Mouse (Mus musculus) cerebellum, postnatal 10 days (tissue): ENCODE measurements around the gene Prkce.

ENCODE experiments used
- DNase-seq, 2 experiments: peaks; one replicate each; pipeline ENCODE4 v3.0.0; 2021; ENCODE audit warnings: mixed read lengths in 2 of 2

Prkce gene

DNA sequence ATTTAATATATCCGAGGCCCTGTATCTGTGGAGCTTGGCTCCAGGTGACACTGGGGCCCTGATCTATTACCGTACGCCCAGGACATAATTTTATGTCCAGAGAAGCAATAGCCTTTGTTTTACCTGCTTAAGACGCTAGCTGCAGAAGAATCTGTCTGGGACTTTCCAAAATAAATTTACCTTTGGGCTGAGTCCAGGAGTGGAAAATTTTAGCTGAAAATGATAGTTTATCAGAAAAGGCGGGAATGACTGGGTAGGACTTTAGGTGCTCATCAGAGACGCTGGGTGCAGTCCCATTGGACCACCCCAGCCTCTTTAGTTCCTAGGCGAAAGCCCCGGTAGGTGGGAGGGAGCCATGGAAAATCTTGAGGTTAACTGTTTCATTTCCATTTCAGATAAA, 58.6 kb downstream of the Prkce start:
- DNase-seq: no peak

DNA sequence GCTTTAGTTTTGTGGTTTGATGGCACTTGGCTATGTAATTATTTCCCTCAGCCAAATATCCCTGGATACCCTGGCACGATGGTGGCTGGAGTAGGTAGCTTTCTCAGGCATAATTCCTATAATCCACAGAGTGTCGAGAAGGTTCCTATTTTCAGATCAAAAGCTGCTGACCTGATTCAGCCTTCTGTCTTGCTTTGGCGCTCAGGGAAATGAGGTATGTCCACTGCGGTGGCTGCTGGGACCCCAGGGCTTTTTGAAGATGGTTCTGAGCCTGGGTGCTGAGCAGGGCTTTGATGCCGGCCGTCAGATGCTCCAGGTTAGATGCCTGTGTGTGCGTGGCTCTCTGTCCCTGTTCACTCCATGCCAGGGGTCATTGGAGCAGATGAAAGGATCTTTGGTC, 59.0 kb downstream of the Prkce start:
- no peak for DNase-seq

DNA sequence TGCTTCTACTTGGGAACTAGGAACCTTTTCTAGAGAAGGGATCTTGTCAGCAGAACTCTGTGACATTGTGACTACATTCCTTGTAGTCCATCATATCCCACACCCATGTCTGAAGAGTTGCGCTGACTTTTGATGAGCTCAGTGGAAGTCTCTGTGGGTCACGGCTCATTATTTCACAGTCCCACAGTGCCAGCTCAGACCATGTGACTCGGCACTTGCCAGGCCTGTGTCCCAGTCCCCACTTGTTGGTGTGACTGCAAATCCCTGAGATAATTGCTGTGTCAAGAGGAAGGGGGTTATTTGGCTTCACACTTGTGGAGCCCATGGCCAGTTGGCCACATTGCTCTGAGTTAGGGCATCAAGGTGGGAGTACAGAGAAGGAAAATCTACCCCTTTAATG, 59.8 kb downstream of the Prkce start:
- DNase-seq: peak in 1 of 2 experiments; percentile 45

DNA sequence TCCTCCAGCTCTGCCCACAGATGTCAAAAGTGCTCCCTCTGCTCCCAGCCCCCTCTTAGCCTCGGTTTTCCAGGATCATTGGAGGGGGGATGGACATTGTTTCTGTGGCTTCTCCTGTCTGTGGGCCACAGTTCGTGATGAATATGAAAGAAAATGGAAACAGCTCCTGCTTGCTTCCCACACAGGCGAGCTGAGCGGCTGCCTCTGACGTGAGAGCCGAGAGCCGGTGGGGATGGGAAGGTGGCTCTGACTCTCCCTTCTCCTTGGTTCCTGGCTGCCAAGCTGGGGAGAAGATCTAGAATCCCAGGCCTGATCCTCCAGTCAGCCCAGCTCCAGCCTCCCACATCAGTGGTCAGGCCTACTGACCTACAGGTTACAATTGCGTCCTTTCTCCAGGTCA, 61.3 kb downstream of the Prkce start:
- no peak for DNase-seq

DNA sequence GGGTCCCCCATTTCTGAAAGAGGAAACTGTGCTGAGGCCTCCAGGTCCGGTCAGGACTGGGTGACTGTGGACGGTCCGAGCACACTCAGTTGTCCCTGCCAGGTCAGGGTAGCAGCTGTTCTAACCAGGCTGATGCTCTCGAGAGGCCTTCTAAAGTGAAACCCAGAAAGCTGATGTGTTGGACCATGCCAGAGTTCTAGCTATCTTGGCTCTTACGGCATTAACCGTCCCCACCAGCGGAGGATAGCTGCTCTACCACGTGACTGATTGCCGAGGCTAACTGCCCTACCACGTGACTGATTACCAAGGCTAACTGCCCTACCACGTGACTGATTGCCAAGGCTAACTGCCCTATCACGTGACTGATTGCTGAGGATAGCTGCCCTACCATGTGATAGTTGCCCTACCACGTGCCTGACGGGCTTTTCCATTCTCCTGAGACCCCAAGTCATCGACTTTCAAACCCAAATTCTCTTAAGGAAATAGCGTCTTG, 62.6 kb downstream of the Prkce start:
- no peak for DNase-seq

DNA sequence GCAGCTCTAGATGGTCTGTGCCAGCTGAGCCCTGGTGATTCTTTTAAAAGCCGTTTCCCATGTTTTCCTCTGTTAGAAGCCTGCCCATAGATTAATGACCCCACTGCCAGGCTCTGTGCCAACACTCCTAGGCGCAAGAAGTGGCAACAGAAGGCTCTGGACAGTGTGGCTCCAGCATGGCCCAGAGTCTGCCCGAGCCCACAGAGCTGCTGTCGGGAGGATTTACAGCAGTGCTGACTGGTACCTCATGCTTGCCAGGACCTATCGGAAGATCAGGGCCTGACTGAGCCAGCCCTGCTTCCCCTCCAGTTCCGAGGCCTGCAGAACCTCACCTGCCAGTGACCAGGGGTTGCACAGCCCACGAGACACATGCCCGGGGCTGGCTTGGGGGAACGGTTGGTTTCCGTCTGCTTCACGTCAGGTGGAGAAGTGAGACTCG, 64.2 kb downstream of the Prkce start:
- peak; percentile 95 to 96 for DNase-seq

DNA sequence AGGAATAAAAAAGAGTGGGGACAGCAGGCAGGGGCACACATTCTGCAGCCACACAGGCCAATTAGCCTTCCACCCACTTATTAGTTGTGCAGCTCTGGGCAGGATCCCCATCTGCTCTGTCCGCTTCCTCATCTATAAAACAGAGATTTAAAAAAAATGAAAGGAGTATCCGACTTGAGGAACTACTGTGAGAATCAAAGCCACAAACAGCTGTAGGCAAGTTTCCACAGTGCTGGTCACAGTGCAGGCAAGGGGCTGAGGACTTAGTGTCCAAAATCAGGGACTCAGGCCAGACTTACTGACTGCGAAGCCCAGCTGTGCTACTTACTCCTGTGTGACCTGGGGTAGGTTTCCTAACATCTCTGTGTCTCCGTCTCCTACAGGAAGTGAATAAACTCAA, 64.7 kb downstream of the Prkce start:
- no peak for DNase-seq

DNA sequence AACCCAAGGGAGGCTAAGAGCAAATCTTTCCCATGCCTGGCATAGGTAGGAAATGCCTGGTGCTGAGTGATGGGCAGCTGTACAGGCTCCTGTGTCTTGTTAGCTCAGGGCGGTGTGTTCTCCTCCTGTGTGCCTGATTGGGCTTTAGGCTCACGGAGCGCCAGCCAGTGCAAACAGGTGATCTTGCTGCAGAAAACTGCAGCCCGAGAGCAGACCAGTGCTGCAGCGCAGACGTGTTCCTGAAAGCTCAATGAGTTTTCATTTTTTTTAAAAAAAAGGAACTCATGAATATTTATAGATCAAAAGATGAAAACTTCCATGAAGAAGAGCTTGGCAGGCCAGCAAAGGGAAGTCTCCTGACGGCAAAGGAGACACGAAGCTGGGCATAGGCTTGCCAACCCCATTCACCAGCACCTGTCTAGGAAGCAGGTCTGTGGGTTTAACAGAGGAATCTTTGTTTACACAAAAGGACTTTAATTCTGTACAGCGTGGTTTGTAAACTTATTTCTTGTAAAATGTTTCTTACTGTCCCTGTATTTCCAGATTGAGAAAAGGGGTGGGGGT, 67.1 kb downstream of the Prkce start:
- no peak for DNase-seq

DNA sequence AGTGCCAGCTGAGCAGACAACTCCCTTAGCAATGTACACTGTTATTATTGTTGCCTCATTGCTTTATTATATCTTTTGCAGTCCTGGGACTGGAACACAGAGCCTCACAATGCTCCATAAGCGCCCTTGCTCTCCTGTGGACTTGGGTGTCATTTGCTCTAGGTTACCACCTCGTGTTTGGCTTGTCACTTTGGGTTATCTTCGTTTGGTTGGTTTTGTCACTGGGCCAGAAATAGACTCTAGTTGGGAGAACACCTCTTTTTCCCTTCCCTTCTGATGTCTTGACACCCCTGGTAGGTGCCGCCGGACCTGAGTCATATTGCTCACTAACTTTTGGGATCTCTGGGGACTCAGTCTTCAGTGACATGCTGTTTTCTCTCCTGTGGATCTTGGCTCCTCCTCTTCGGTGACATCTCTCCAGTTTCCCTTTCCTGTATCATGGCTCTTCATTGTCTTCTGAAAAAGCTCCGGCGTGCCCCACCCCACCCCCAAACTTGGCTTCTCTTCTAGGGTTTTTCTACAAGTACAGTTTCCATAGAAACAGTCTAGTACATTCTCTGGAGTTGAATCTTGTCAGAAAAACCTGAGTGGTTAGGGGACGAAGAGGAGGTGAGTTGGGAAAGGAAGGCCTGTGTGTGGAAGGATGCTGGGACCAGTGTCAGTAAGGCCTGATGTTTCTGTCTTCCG, 68.6 kb downstream of the Prkce start:
- peak; percentile 90 to 92 for DNase-seq

DNA sequence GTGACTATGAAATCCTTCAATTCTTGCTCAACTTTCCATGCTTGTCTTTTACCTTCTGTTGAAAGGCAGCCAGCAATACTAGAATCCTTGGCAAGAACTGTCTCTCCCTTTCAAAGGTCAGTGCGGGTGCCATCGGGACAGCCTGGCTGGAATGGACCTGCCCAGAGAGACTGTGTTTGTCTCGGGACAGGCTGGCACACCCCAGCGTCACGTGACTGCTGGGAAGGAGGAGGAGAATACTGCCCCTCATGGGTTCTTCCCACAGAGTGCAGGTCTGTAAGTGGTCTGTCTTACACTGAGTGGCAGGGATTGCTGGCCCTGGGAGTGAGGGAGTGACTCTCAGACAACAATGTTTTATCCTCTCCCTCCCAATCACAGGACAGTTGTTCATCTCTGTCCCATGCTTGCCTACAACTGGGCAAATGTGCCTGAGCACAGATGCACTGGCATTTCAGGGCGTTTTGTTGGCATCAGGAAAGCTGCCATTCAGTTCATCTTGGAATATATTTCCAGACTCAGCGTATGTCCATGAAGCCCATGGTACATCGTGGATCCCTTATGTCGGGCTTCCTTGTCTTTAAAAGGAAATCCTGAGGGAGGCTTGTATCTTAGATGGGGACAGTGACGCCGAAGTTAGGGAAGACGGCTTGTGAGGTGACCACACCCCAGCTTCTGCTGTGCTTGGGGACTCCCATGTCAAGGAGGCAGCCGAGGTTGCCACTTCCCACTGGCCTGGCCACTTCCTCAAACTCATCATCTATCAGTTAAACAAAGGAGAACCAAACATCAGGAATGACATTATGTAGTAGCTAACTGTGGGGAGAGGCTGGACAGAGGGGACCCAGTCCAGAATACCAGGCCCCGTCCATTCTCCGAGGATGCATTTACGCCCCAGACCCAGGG, 69.5 kb downstream of the Prkce start:
- peak; percentile 70 to 74 for DNase-seq

DNA sequence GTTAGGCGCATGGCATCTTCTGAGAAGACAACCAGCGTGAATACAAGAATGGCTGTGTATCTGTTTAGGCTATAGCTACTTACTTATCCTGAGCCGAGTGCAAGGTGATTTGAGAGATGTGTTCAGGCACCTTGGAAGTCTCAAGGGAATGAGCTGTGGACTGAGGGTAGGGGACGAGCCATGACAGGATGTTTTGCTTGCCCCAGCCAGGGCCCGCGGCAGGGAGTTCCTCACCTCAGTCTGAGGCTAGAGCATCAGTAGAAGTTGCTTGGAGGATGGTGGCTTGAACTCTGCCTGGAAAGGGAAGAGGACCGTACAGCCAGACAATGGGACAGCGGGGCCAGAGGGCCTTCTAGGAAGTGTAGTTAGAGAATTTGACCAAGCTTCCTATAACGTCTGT, 74.7 kb downstream of the Prkce start:
- DNase-seq: no peak

DNA sequence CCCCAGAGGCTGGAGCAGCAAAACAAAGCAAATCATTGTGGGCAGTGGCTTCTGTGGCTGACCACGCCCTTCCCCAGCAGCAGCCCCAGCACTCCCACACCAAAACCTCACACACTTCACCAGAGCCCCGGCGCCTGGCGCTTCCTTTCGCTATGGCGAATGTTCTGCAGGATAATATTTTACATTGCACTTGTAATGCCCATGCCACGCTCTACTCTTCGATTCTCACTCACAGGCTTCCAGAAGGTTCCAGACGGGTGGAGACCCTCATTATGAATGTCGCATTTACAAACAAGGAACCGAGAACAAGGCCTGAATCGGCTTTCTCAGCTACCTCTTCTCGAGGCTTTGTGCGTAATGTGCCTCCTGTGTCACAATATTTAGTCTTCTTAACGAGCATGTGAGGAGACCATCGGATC, 75.5 kb downstream of the Prkce start:
- DNase-seq: no peak

DNA sequence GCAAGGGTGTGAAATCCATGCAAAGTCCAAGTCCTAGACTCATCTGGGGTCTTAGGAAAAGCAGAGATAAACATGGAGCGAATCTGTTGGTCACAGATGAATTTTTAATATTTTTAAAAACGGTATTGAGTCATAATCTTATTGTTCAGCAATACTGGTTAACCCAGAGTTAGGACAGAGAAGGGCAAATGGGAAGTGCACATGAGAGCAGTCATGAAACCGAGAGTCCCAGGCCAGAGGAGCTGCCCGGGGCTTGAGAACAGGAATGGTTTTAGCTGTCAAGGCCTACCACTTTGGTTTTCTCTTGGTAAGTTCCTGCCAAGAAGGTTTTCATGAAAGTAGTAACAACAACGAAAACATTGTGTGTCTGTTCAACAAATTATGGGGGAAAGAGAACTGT, 76.8 kb downstream of the Prkce start:
- DNase-seq: no peak

DNA sequence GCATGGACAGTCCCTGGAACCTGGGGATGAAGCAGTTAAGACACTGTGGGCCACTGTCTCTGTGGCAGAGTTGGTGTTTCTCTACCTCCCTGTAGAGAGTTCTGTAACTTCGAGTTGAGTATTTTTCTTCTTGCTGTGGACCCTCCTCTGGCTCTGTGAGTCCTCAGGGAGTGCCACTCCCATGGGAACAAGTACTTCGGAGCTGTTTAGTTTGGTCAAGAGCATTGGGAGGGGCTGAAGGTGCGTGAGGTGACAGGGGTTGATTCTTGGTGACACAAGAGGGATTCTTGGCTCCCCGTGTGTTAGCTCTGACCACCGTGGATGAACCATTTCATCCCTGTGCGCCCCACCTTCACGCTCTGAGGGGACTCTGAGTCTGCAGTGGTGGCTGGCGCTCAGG, 81.2 kb downstream of the Prkce start:
- no peak for DNase-seq

DNA sequence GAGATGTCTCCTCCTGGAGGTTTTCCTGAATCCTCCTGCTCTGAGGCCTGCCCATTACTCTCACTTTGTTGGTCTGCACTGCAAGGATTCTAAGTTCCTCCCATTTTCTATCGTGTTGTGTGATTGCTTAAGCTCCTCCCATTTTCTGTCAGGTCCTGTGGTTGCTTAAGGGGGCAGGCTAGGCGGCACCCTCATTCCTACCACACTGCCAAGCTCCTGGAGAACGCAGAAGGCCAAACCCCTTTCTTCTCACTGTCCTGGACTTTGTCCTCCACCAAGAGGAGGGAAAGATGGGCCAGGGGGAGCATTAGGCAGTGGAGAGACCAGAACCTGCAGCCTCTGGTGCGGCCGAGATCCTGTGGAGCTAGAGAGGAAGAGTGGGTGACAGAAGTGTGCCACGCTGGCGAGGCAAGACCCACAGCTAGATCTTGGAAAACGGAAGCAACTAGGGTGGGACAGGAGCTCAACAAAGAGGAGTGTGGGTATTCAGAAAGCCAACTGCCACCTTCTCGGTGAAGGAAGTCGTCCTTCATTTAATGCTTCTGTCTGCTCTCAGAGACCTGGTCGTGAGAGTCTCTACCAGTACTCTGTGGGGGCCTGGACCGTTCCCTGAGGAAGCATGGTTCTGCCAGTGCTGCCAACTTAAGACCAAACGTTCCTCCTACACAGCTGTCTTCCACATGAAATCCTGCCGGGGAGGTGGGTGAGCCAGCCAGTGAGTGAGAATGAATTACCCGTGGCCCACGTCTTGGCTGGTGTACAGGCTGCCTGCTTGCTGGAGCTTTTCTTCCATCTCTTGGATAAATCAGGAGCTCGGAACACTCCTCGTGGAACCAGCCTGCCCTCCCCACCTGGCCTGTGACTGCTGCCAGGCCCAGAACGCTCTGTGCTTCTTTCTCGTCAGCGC, 82.2 kb downstream of the Prkce start:
- DNase-seq: peak; percentile 88 to 92

DNA sequence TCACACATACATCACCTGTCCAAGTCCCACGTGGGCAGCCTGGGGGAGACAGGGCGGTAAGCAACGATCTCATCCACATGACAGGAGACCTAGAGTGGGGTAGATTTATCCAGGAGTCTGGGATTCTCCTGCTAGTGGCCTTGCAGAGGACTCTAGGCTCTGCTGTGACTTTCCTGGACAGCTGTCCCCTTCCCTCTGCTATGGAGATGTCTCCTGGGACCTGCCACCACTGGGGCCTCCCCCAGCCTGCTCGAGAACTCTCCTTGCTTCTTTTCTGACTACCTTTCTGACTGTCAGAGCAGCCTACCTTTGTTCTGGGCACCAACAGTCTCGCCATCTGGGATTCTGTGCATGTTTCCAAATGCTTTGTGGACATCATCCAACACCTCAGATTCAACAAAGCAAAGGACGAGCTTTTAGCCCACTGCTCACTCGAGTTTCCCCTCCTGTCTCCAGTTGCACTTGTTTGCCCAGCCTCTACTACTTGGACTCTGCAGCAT, 82.9 kb downstream of the Prkce start:
- peak; percentile 82 to 87 for DNase-seq

DNA sequence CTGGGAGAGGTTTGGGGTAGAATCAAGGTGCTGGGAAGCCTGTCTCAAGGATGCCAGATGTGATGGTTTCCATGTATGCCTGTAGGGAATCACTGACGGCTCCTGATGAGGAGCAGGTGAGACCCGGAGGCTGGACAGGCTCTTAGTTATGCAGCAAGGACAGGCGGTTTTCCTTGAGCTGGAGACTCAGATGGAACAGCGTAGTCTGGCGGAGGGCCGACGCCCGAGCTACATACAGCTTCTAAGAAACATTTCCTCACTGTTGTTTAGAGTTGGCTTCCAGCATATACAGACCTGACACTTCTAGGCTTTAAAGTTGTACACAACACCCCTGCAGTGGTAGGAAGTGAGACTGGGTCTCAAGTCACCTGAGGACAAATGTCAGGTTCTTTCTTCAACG, 86.3 kb downstream of the Prkce start:
- DNase-seq: no peak

DNA sequence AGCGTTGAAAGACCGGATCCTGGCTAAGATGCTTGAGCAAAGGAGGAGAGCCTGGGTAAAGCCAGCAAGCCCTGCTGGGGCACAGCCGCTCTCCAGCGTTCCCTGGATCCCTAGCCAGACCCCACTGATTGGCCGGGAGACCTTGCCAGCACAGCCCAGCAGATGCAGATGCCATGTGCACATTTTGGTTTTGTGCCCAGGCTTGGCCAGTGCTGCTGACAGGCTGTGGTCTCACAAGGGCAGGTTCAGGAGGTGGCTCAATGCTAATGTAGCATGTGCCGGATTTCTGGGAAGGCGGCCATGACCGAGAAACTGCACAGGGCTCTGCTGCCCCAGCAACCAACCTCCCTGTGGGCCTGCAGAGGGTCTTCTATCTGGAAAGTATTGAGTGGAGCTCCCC, 86.7 kb downstream of the Prkce start:
- peak; percentile 99 for DNase-seq

DNA sequence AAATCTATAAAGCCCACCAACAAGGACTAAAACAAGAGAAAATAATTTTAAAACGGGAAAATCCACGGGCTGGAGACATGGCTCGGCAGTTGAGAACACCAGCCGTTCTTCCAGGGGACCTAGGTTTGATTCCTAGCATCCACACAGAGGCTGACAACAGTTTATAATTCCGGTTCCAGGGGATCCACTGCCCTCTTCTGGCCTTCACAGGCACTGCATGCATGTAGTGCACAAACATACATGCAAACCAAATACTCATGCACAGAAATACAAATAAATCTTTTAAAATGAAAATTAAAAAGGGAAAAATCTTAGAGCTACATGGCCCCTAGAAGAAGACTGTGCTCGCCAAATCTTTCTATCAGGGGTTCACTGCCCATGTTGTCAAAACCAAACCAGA, 87.4 kb downstream of the Prkce start:
- no peak for DNase-seq

DNA sequence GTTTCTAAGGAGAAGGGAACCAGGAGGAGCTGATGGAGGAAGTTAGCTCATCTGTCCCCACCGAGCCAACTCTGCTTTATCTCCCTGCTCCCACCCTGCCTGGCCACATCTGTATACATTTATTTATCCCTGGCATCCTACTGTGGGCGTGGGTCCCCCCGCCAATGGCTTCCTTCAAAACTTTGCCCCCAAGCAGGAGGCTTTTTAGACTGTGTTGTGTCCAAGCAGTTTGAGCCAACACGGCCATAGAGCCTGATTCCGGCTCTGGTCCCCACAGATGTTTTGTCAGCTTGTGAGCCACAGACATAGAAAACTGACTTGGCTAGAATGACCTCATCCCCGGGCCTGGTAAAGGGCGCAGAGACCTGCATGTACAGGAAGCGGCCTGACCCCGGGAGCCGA, 89.1 kb downstream of the Prkce start:
- no peak for DNase-seq

DNA sequence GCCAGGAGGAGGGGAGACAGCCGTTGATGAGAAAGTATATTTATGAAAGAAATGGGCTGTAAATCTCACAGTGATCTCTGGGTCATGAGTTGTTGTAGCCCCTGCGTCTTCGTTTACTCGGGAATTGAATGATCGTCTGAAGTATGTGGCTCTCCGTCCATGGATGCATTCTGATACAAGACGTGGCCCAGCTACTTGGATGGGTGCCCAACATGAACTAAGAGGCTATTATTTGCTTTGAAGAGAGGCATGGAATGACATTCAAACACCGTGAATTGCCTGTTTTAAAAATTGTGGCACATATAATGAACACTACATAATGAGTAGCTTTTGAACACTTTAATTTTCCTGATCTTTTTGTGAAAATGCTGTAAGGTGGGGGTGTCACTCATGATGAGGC, 93.5 kb downstream of the Prkce start:
- DNase-seq: peak; percentile 58 to 66

DNA sequence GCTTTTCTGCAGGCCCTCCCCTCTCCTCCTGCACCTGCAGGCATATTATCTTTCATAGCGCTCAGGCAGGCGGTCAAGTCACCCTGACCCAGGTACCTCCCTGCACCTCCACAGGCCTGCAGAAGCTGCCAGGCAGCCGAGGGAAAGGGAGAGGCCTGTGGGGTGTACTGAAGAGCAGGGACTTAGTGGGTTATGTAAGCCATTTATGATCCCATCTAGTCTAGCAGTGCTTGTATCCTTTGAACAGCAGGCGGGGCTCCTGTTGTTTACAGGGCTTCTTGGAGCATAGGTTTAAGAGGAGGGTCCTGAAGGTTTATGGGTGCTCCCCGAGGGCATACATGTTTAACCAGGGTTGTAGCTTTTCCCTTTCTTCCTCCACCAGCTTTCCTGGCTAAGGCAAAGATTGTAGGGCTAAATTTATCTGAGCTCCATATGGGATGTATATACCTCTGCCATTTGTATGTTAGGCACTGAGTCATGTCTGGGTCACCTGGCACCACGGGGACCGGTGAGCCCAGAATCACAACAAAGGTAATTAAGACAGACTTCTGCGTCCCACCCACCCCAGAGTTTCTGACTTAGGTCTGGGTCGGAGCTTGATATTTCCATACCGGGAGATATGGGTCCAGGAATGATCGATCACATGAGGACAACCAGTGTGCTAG, 96.5 kb downstream of the Prkce start:
- no peak for DNase-seq
